Mouse (Mus musculus) lung, embryonic 14.5 days (tissue): Measurements from ENCODE around the gene Chrnb2. TPM values are rescaled to one million over a fixed set of nuclear protein-coding genes. Genes with fewer than 3 reads are reported as not detected.

Experiments
- ATAC-seq: fragments of 200-750 bp; cut with Nextera tagmentation; 2 replicates; pipeline ENCODE4 v1.8.0; 2017; ENCODE audit warnings: mild to moderate bottlenecking, moderate TSS enrichment, moderate library complexity; ENCODE audit not compliant: insufficient read depth
- DNase-seq: peaks from one replicate; pipeline ENCODE4 v3.0.0-alpha.2; 2015
- H3K27ac ChIP-seq: fragments of 300-500 bp; sonication (generic); 2 replicates; pipeline ENCODE4 v1.5.1; 2014; ENCODE audit warnings: low read depth, mild to moderate bottlenecking, moderate library complexity
- H3K27me3 ChIP-seq: fragments of 300-500 bp; sonication (generic); 2 replicates; pipeline ENCODE4 v1.6.1; 2014; ENCODE audit warnings: low read length, control low read depth; ENCODE audit not compliant: insufficient read depth
- H3K36me3 ChIP-seq: fragments of 300-500 bp; sonication (generic); 2 replicates; pipeline ENCODE4 v1.6.1; 2014; ENCODE audit warnings: control low read depth; ENCODE audit not compliant: insufficient read depth
- H3K4me1 ChIP-seq: fragments of 300-500 bp; sonication (generic); 2 replicates; pipeline ENCODE4 v1.6.1; 2014; ENCODE audit warnings: antibody characterized with exemption, control low read depth; ENCODE audit not compliant: insufficient read depth
- H3K4me2 ChIP-seq: fragments of 300-500 bp; sonication (generic); 2 replicates; pipeline ENCODE4 v1.6.1; 2014; ENCODE audit warnings: mild to moderate bottlenecking
- H3K4me3 ChIP-seq: fragments of 300-500 bp; sonication (generic); 2 replicates; pipeline ENCODE4 v1.5.1; 2014; ENCODE audit warnings: low read depth, low read length
- H3K9ac ChIP-seq: fragments of 300-500 bp; sonication (generic); 2 replicates; pipeline ENCODE4 v1.6.1; 2014
- H3K9me3 ChIP-seq: fragments of 300-500 bp; sonication (generic); 2 replicates; pipeline ENCODE4 v1.6.1; 2016; ENCODE audit warnings: low read depth, low read length, control low read depth
- CTCF ChIP-seq: IDR thresholded peaks from 2 replicates; pipeline ENCODE4 v1.5.1; 2016; ENCODE audit warnings: antibody characterized with exemption, low read depth
- WGBS: fragments of 180-500 bp; shearing (Covaris S2); extraction: QIAGEN DNeasy Blood & Tissue Kit; methylation state at CpG from one replicate; pipeline ENCODE4 v1.1.7; 2014; 5-methylcytosine and 5-hydroxymethylcytosine counted together
- polyA plus RNA-seq: library from polyadenylated mRNA; unstranded; fragments of >200 nt; fragmentation: Nextera tagmentation; extraction: Ambion mirVana; gene quantifications from 2 replicates; pipeline ENCODE4 v1.2.1, GENCODE M21; 2014

Gene Chrnb2
- polyA plus RNA-seq, 1 experiment from 2014 or later = 0.63 TPM

GRCm38 (mm10) chr3:89780102-89780501, 15.7 kb upstream of the Chrnb2 start:
- Histone ChIP-seq H3K27ac (no peak overlapping the region), H3K4me1 (no peaks in the 10 kb centered on the region), H3K27me3 (no peaks in the 10 kb centered on the region), H3K36me3 (peaks cover 88% of the 10 kb centered on the region), H3K9me3 (no peaks in the 10 kb centered on the region), H3K4me2 (no peak overlapping the region), H3K4me3 (no peak overlapping the region), H3K9ac (no peak overlapping the region)
- DNase-seq (no peak), ATAC-seq (no peak)
- WGBS = 85% methylated on average over 4 of the region's 4 CpGs
- no peak for TF ChIP-seq CTCF

- WGBS = 70% methylated on average over 4 of the region's 4 CpGs
- no peak for DNase-seq
- no peak for ATAC-seq
Observed at GRCm38 (mm10) chr3:89776001-89776400, 11.6 kb upstream of the Chrnb2 start.

GRCm38 (mm10) chr3:89774236-89774960, 10.0 kb upstream of the Chrnb2 start:
- WGBS = 31% methylated on average over 15 of the region's 15 CpGs
- Histone ChIP-seq H3K4me1 (0 out of 2 replicates have a peak, but pooled peaks cover 6% of the 10 kb centered on the region), H3K9me3 (no peaks in the 10 kb centered on the region), H3K27ac (no peak overlapping the region; the same call in 1 of the 2 replicates), H3K36me3 (peaks cover 42% of the 10 kb centered on the region), H3K9ac (peak overlapping the region; percentile 93), H3K4me3 (peak overlapping the region; percentile 98), H3K4me2 (peak overlapping the region; percentile 94), H3K27me3 (no peaks in the 10 kb centered on the region)
- DNase-seq (no peak), ATAC-seq (no peak)
- no peak for TF ChIP-seq CTCF

More at GRCm38 (mm10) chr3:89776001-89776400, 11.6 kb upstream of the Chrnb2 start:
- no peaks in the 10 kb centered on the region for H3K9me3 ChIP-seq
- H3K4me1 ChIP-seq = 0 out of 2 replicates have a peak, but pooled peaks cover 6% of the 10 kb centered on the region
- no peak overlapping the region for H3K4me3 ChIP-seq
- H3K36me3 ChIP-seq = peaks cover 58% of the 10 kb centered on the region
- peak overlapping the region; percentile 94; the same call in 1 of the 2 replicates for H3K4me2 ChIP-seq
- no peaks in the 10 kb centered on the region for H3K27me3 ChIP-seq
- no peak overlapping the region for H3K27ac ChIP-seq
- no peak overlapping the region; the same call in 1 of the 2 replicates for H3K9ac ChIP-seq
- TF ChIP-seq CTCF = no peak

GRCm38 (mm10) chr3:89773740-89774211, 9.3 kb upstream of the Chrnb2 start:
- H3K9ac ChIP-seq = peak overlapping the region; percentile 93
- H3K4me1 ChIP-seq = 0 out of 2 replicates have a peak, but pooled peaks cover 6% of the 10 kb centered on the region
- peak overlapping the region; percentile 98 for H3K4me3 ChIP-seq
- 0% methylated on average over 33 of the region's 37 CpGs for WGBS
- peak; percentile 41 for DNase-seq
- no peaks in the 10 kb centered on the region for H3K27me3 ChIP-seq
- TF ChIP-seq CTCF = no peak
- H3K27ac ChIP-seq = peak overlapping the region; percentile 96
- H3K4me2 ChIP-seq = peak overlapping the region; percentile 94
- H3K9me3 ChIP-seq = no peaks in the 10 kb centered on the region
- H3K36me3 ChIP-seq = peaks cover 36% of the 10 kb centered on the region
- peak; percentile 40 for ATAC-seq

GRCm38 (mm10) chr3:89772968-89773709, 8.7 kb upstream of the Chrnb2 start, which contains the start of gene Ube2q1:
TSS of gene Ube2q1 (plus strand) at chr3:89773616.
- Histone ChIP-seq H3K4me2 (peak within 1 kb of the TSS; percentile 94), H3K9ac (peak within 1 kb of the TSS; percentile 93), H3K27me3 (no peaks in the 10 kb centered on the region), H3K4me3 (peak within 1 kb of the TSS; percentile 98), H3K27ac (peak within 1 kb of the TSS; percentile 96), H3K36me3 (peaks cover 30% of the 10 kb centered on the region), H3K9me3 (no peaks in the 10 kb centered on the region), H3K4me1 (0 out of 2 replicates have a peak, but pooled peaks cover 6% of the 10 kb centered on the region)
- peak; percentile 92 for ATAC-seq
- peak; percentile 93 for DNase-seq
- no peak for TF ChIP-seq CTCF
- WGBS = under 1% methylated on average over 64 of the region's 90 CpGs

GRCm38 (mm10) chr3:89772588-89772967, 8.1 kb upstream of the Chrnb2 start:
- Histone ChIP-seq H3K4me3 (peak overlapping the region; percentile 98), H3K4me2 (peak overlapping the region; percentile 94), H3K4me1 (0 out of 2 replicates have a peak, but pooled peaks cover 6% of the 10 kb centered on the region), H3K27me3 (no peaks in the 10 kb centered on the region), H3K27ac (peak overlapping the region; percentile 96), H3K36me3 (peaks cover 24% of the 10 kb centered on the region), H3K9me3 (no peaks in the 10 kb centered on the region), H3K9ac (peak overlapping the region; percentile 93)
- DNase-seq (peak; percentile 93), ATAC-seq (peak; percentile 67)
- TF ChIP-seq CTCF = peak; percentile 98
- 1% methylated on average over 17 of the region's 17 CpGs for WGBS
